Mouse (Mus musculus) liver, embryonic 14.5 days (tissue): ENCODE data around the gene Ubl3. TPM values are rescaled to one million over a fixed set of nuclear protein-coding genes. Genes with fewer than 3 reads are reported as not detected.

Experiments used
- ATAC-seq: fragments of 200-750 bp; cut with Nextera tagmentation; 2 replicates; pipeline ENCODE4 v1.8.0; 2017; ENCODE audit warnings: moderate number of reproducible peaks, mild to moderate bottlenecking, moderate library complexity; ENCODE audit not compliant: insufficient read depth
- DNase-seq, 3 experiments: peaks; one replicate each; pipeline ENCODE4 v3.0.0-alpha.2; 2012 to 2013; ENCODE audit warnings: low read depth in 3 of 3, low spot score in 3 of 3
- H3K27ac ChIP-seq: fragments of 300-500 bp; sonication (generic); 2 replicates; pipeline ENCODE4 v1.5.1; 2014; ENCODE audit warnings: moderate library complexity, mild to moderate bottlenecking, control low read depth, inconsistent platforms
- H3K27me3 ChIP-seq: fragments of 300-500 bp; sonication (generic); 2 replicates; pipeline ENCODE4 v1.6.1; 2014; ENCODE audit warnings: mild to moderate bottlenecking, low read length, moderate library complexity; ENCODE audit not compliant: control insufficient read depth, insufficient read depth
- H3K36me3 ChIP-seq: fragments of 300-500 bp; sonication (generic); replicated peaks from 2 replicates; pipeline ENCODE4 v1.6.1; 2014; ENCODE audit warnings: low read depth; ENCODE audit not compliant: control insufficient read depth, insufficient read depth
- H3K4me1 ChIP-seq, 2 experiments: fragments of 200-500 bp in 1 of 2; fragments of 300-500 bp in 1 of 2; sonication (generic) in 1 of 2; replicated peaks; 2 replicates each; pipeline ENCODE4 v1.6.1; 2012 to 2014; ENCODE audit warnings: antibody characterized with exemption in 1 of 2, inconsistent platforms in 1 of 2, low read length in 1 of 2; ENCODE audit not compliant: control insufficient read depth in 2 of 2, insufficient read depth in 2 of 2
- H3K4me2 ChIP-seq: fragments of 300-500 bp; sonication (generic); 2 replicates; pipeline ENCODE4 v1.6.1; 2014; ENCODE audit warnings: low read depth, mild to moderate bottlenecking, control low read depth, moderate library complexity
- H3K4me3 ChIP-seq, 2 experiments: fragments of 200-500 bp in 1 of 2; fragments of 300-500 bp in 1 of 2; sonication (generic) in 1 of 2; 2 replicates each; pipeline ENCODE4 v1.5.1; 2012 to 2014; ENCODE audit warnings: low read depth in 2 of 2, low read length in 2 of 2, mild to moderate bottlenecking in 2 of 2, control low read depth in 1 of 2, inconsistent platforms in 1 of 2, moderate library complexity in 1 of 2; ENCODE audit not compliant: insufficient read depth in 1 of 2
- H3K9ac ChIP-seq: fragments of 300-500 bp; sonication (generic); replicated peaks from 2 replicates; pipeline ENCODE4 v1.6.1; 2014; ENCODE audit warnings: mild to moderate bottlenecking, control low read depth, moderate library complexity
- H3K9me3 ChIP-seq: fragments of 300-500 bp; sonication (generic); 2 replicates; pipeline ENCODE4 v1.6.1; 2016; ENCODE audit warnings: low read length, mixed read lengths; ENCODE audit not compliant: control insufficient read depth
- CTCF ChIP-seq: IDR thresholded peaks from 2 replicates; pipeline ENCODE4 v1.5.1; 2016; ENCODE audit warnings: antibody characterized with exemption, low read depth, control low read depth
- EP300 ChIP-seq: IDR thresholded peaks from 2 replicates; pipeline ENCODE4 v1.6.1; 2016; ENCODE audit warnings: antibody characterized with exemption, low read depth
- WGBS: fragments of 180-500 bp; shearing (Covaris S2); extraction: QIAGEN DNeasy Blood & Tissue Kit; methylation state at CpG from one replicate; pipeline ENCODE4 v1.1.7; 2014; ENCODE audit not compliant: insufficient replicate concordance; 5-methylcytosine and 5-hydroxymethylcytosine counted together
- polyA plus RNA-seq, 2 experiments: library from polyadenylated mRNA; depleted of rRNA in 1 of 2; stranded (reverse) in 1 of 2; unstranded in 1 of 2; fragments of >200 nt; fragmentation: Nextera tagmentation in 1 of 2; extraction: Ambion mirVana in 1 of 2; gene quantifications; 2 replicates each; pipeline versions ENCODE4 v1.2.1 to v1.2.3; 2012 to 2014

Gene Ubl3
- polyA plus RNA-seq, 2 experiments, result 6.3 to 16.0 TPM

DNA sequence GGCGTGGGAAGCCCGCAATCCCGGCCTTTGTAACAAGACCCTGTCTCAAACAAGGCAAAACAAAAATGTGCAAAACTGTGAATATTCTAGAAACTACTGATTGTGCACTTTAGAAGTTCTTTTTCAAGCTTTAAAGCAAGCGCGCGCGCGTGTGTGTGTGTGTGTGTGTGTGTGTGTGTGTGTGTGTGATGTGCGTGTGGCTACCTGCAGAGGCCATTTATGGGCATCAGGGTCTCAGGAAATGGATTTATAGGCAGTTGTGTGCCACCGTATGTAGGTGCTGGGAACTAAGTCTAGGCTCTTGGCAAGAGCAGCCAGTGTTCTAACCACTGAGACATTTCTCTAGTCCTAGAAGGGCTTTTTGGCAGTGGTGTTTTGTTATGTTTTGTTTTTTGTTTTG, 2.6 kb upstream of the Ubl3 start:
- no peak overlapping the region for H3K4me2 ChIP-seq
- 63% methylated on average over 10 of the region's 10 CpGs for WGBS
- H3K4me1 ChIP-seq, result peaks cover 2 to 8% of the 10 kb centered on the region in 2 experiments; a peak in 3 of 4 replicates
- TF ChIP-seq CTCF (no peak), EP300 (no peak)
- H3K27me3 ChIP-seq, result peaks cover 16% of the 10 kb centered on the region
- H3K9me3 ChIP-seq, result no peaks in the 10 kb centered on the region
- H3K36me3 ChIP-seq, result no peaks in the 10 kb centered on the region
- no peak for DNase-seq
- no peak overlapping the region for H3K4me3 ChIP-seq
- H3K27ac ChIP-seq, result no peak overlapping the region
- no peak overlapping the region for H3K9ac ChIP-seq
- ATAC-seq, result no peak

GRCm38 (mm10) chr5:148554701-148555100, 2.1 kb upstream of the Ubl3 start:
- Histone ChIP-seq H3K4me3 (no peak overlapping the region), H3K4me2 (no peak overlapping the region), H3K9me3 (no peaks in the 10 kb centered on the region), H3K4me1 (peaks cover 3 to 8% of the 10 kb centered on the region in 2 experiments; a peak in 3 of 4 replicates), H3K27me3 (peaks cover 16% of the 10 kb centered on the region), H3K36me3 (no peaks in the 10 kb centered on the region), H3K9ac (no peak overlapping the region), H3K27ac (no peak overlapping the region)
- no peak for TF ChIP-seq CTCF
- TF ChIP-seq EP300, result no peak
- no peak for ATAC-seq
- 6% methylated on average over 16 of the region's 16 CpGs for WGBS
- DNase-seq, result peak in 1 of 3 experiments; percentile 19

- Histone ChIP-seq H3K9ac (no peak overlapping the region), H3K27me3 (peaks cover 16% of the 10 kb centered on the region), H3K9me3 (no peaks in the 10 kb centered on the region), H3K4me2 (no peak overlapping the region), H3K4me1 (peaks cover 3 to 11% of the 10 kb centered on the region in 2 experiments; a peak in 3 of 4 replicates), H3K27ac (no peak overlapping the region), H3K36me3 (no peaks in the 10 kb centered on the region), H3K4me3 (no peak overlapping the region)
- no peak for ATAC-seq
- DNase-seq, result no peak
- WGBS, result 14% methylated on average over 7 of the region's 7 CpGs
- TF ChIP-seq CTCF, result no peak
- no peak for TF ChIP-seq EP300
Observed at GRCm38 (mm10) chr5:148554242-148554641, 1.7 kb upstream of the Ubl3 start.

GRCm38 (mm10) chr5:148553723-148554122, 1.1 kb upstream of the Ubl3 start:
- Histone ChIP-seq H3K9ac (no peak overlapping the region), H3K4me1 (peaks cover 3 to 11% of the 10 kb centered on the region in 2 experiments; a peak in 3 of 4 replicates), H3K36me3 (no peaks in the 10 kb centered on the region), H3K27ac (no peak overlapping the region), H3K4me2 (no peak overlapping the region), H3K9me3 (no peaks in the 10 kb centered on the region), H3K4me3 (no peak overlapping the region), H3K27me3 (peaks cover 16% of the 10 kb centered on the region)
- ATAC-seq, result no peak
- WGBS, result 38% methylated on average over 14 of the region's 14 CpGs
- DNase-seq, result no peak
- no peak for TF ChIP-seq EP300
- TF ChIP-seq CTCF, result no peak

- peak overlapping the region; percentile 59 to 81 for H3K4me3 ChIP-seq
- TF ChIP-seq EP300 (no peak), CTCF (no peak)
- ATAC-seq, result no peak
- peaks cover 16% of the 10 kb centered on the region for H3K27me3 ChIP-seq
- no peaks in the 10 kb centered on the region for H3K9me3 ChIP-seq
- WGBS, result under 1% methylated on average over 17 of the region's 17 CpGs
- peak overlapping the region; percentile 39; the same call in 1 of the 2 replicates for H3K27ac ChIP-seq
- H3K9ac ChIP-seq, result peak overlapping the region; percentile 70
- no peaks in the 10 kb centered on the region for H3K36me3 ChIP-seq
- H3K4me1 ChIP-seq, result peaks cover 5 to 24% of the 10 kb centered on the region in 2 experiments; a peak in 3 of 4 replicates
- peak; percentile 24 to 27 (median 24) for DNase-seq
- H3K4me2 ChIP-seq, result peak overlapping the region; percentile 84
Observed at GRCm38 (mm10) chr5:148551764-148552136, 839 bp downstream of the Ubl3 start.
